Mouse (Mus musculus): Measurements from ENCODE around the gene Snapc3. TPM values are rescaled to one million over a fixed set of nuclear protein-coding genes. Genes with fewer than 3 reads are reported as not detected.

Gene Snapc3
- 17.6 and 17.9 TPM in 2 replicates for total RNA-seq (2014; fragmentation: Nextera tagmentation)
- total RNA-seq (2017) = 30.4 and 41.8 TPM in 2 replicates

DNA sequence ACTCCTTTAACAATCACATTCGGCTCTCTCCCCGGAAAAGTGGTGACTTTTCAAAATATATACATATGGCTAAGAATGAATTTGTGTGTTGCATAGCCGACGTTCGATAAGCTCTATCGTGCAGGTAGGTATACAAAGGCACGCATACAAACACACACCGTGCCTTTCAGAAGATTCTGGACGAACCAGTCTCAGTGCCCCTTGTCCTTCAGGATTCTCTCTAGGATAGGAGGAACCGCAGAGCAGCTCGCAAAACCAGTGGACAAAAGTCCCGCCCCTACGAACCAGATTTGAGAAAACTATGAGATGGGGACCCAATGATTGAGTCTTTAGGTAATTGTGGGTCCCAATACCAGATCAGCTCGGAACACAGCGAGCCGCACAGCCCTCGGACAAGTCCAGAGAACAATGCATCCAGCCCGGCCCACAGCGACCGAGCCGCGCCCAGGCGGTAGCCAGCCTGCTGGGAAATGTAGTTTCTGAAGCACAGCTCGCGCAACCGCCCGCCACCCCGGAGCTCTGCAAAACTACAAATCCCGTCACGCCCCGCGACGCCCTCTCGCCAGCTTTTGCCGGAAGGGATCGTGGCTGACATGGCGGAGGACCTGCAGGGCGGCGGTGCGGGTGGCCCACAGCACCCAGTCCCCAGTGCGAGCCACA, at the start of gene Snapc3:
Snapc3 (plus strand) TSS at position 565 of the 660 bp plus-strand sequence.
- ATAC-seq (replicated peaks; ENCODE audit: poor library complexity, severe bottlenecking) = peak; percentile 98

DNA sequence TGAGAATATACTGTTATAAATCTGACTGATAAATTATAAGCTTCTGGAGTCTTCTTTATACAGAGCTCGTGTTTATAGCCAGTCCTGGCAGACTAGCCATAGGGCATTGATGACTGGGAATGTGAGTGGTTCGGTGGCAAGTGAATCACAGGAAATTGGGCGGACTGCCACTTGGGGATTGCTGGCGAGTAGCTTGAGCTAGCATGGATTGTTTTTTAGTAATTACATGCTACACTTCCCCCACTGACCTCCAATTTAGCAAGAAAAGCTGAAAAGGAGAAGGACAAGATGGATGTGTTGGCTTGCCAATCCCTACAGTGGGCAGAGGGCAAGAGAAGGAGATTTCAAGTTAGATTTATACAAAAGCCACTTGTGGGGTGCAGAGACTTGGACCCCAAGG, 44.1 kb upstream of the Snapc3 start:
- no peak for ATAC-seq (replicated peaks; ENCODE audit: poor library complexity, severe bottlenecking)

DNA sequence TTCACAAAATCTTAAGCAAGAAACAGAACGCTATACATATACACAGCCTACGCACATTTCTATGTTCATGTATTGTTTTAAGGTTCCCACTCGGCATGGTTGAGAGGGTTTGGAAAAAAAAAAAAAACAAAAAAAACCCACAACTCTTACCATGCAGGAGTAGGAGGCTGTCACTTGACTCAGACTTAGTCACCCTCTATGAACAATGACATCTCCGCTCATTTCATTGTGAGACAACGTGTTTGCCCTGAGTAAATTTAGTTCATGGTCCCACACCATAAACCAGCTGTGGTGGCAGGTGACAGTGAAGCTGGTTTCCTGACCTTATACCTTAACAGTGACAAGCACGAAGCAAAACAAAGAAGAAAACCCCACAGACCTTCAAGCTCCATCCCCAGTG, 41.9 kb upstream of the Snapc3 start:
- no peak for ATAC-seq (replicated peaks; ENCODE audit: poor library complexity, severe bottlenecking)

DNA sequence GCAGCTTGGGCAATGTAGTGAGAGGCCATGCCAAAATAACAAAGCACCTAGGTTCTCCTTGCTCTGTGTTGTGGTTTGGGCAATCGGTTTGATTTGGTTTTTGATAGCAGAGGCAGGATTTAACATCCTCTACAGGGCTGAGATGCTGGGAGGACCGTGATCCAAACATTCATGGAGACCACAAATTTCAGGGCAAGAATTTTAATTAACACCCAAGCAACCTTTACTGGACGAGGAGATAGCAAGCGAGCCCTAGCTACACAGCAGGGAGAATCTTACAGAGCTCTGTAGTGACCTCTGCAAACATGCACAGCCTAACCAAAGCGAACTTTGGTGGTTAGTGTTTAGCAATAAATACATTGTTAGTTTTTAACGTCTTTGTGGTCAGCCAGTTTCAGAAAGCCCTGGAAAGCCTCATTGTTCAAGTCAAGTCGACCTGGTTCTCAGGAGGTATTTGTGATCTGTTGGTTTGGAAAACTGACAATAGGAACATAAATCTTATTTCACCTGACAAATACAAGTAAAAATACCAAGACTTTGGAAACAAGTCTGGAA, 41.0 kb upstream of the Snapc3 start:
- peak; percentile 49 for ATAC-seq (replicated peaks; ENCODE audit: poor library complexity, severe bottlenecking)

DNA sequence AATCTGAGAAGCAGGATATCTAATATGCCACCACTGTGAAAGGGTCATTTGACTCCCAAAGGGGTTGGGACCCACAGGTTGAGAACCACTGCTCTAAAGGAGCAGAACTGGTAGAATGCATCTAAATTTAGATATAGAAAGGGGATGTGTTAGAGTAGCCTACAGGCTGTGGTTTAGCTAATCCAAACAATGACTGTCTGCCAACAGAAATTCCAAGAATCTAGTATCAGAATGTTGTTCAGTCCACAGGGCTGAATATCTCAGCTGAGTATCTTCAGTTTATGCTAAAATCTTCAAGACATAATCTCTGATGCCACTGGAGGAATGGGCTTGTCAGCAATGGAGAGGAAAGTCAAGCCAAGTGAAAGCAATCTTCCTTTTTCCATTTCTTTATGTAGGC, 38.5 kb upstream of the Snapc3 start:
- no peak for ATAC-seq (replicated peaks; ENCODE audit: poor library complexity, severe bottlenecking)

DNA sequence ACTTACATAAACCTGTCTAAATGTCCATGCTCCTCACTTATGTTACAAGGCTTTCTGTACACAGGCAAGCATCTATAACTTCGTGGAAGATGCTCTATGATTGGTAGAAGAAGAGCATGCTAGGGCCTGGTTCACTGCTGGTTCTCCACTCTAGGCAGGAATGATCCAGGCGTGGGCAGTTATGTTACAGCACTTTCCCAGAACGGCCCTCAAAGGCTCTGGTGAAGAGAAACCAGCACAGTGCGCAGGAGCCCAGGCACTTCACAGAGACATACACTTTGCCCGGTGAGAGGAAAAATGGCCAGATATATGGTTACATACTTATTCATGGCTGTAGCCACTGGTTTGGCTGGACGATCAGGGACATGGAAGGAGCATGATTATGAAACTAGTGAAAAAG, 37.8 kb upstream of the Snapc3 start:
- ATAC-seq (replicated peaks; ENCODE audit: poor library complexity, severe bottlenecking) = no peak

DNA sequence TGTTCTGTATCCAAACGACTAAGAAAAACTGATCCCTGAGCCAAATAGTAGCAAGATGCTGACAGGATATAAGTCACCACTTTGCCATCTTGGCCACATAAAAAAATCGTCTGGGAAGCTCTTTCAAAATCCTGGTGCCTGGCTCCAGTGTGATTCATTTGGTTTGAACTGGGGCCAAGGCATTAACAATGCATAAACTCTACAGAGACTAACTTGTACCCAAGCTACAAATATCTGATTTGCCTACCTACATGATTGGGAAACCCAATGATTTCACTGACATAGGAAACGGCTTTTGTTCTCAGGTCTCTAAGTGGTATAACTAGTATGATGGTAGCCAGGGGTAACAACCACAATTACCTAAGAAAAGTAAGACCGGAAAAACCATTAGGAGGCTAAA, 37.3 kb upstream of the Snapc3 start:
- no peak for ATAC-seq (replicated peaks; ENCODE audit: poor library complexity, severe bottlenecking)

DNA sequence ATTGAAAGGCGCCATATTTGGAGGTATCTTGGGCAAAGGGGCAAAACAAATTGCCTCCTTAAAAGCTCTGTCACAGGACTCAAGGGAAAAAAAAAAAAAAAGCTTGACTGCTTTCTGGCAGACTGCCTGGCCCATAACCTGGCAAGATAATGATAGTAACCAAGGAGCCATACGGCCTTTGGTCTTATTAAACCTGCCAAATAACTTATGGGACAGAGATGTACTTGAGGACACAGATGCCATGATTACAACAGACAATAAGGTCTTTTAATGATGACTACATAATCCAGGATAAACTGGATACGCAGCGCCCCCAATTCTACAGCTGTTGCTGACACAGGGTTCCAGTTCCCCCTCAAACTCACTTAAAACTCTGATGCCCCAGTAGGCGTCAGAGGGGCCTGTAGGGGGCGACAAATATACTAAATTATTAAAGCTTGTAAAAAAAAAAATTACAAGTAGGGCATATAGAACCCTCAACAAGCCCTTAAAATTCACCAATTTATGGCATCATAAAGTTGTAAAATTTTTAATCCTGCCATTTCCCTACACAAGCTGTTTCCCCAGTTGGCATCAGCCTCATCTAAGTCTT, 33.5 kb upstream of the Snapc3 start:
- ATAC-seq (replicated peaks; ENCODE audit: poor library complexity, severe bottlenecking) = peak; percentile 86

DNA sequence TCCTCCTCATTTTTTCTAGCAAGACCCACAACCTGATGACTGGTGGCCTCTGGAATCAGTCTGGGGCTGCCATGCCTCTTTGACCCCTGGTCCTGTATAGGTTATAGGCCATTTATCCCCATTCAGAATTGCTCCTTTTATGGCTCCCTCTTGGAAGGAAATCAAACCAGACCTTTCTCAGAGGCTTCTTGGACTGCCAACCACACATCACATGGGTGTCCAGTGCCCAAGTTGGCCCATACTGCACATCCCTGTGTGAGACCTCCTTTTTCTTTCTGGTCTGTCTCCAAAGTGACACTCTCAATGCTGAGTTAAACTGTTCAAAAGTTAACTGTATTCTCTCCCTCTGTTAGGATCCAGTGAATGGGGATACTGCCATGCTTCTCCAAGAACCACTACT, 32.4 kb upstream of the Snapc3 start:
- ATAC-seq (replicated peaks; ENCODE audit: poor library complexity, severe bottlenecking) = no peak

DNA sequence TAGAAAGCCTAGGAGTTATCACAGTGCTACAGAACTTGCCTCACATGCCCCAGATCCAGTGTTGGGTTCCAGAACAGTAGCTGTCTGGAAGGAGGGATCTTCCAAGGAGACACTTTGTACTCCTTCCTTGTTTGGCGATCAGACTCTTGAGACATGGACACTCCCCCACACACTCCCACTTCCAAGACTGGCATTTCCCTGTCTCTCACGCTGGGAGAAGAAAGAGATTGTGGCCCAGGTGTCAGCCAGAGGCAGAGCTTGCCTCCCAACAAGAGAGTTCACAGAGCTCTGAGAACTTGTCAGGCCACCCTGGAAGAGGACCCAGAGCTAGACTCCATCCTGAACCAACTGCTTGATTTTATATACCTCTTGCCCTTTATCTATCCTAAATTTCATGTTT, 27.0 kb upstream of the Snapc3 start:
- no peak for ATAC-seq (replicated peaks; ENCODE audit: poor library complexity, severe bottlenecking)

DNA sequence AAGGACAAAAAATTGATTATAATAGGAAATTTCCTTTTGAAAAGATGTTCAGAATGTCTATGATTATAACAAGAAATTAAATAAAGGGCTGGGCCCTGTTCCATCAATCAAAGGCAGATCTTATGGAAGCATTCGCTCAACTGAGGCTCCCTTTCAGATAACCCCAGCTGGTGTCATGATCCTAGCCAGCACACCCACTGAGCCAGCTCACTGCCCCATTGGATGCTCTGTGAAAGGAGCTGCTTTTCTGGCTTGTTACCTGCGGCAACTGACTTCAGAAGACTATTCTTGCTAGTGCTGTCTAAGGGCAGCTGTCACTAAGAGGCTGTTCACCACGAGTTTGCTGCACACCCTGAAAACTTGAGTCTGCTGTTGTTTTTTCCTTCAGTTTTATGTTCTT, 25.6 kb upstream of the Snapc3 start:
- ATAC-seq (replicated peaks; ENCODE audit: poor library complexity, severe bottlenecking) = no peak

DNA sequence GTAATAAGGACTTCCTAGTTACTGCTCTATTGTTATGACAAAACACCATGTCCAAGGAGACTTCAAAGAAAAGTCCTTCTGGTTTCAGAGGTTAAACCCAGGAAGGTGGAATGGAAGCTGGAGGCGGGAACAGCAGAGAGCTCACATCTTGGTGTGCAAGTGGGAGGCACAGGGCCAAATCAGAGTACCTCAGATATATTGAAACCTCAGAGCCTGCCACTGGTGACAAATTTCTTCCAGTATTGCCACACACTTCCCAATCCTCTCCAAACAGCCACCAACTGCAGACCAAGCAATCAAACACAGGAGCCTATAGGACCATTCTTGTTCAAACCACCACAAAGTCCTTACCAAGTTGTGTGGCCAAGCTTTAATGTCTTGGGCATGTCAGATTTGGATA, 23.8 kb upstream of the Snapc3 start:
- peak; percentile 68 for ATAC-seq (replicated peaks; ENCODE audit: poor library complexity, severe bottlenecking)

DNA sequence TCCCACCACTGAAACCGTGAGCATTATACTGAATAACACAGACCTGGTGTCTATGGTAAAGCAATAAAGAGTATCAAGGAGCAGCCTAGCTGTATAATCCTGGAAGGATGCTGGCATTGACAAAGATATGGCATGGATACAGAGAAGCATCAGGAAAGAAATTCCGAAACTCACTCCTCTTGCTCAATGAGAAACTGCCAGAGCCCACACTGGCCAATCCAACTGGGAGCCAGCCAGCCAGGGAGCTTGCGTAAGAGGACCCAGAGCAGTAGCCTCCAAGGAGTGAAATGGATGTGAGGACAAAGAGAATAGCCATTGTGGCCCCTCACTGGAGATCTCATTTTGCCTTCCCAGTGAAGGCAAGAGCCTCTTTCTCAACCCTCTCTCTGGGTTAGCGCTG, 21.2 kb upstream of the Snapc3 start:
- ATAC-seq (replicated peaks; ENCODE audit: poor library complexity, severe bottlenecking) = peak; percentile 68

DNA sequence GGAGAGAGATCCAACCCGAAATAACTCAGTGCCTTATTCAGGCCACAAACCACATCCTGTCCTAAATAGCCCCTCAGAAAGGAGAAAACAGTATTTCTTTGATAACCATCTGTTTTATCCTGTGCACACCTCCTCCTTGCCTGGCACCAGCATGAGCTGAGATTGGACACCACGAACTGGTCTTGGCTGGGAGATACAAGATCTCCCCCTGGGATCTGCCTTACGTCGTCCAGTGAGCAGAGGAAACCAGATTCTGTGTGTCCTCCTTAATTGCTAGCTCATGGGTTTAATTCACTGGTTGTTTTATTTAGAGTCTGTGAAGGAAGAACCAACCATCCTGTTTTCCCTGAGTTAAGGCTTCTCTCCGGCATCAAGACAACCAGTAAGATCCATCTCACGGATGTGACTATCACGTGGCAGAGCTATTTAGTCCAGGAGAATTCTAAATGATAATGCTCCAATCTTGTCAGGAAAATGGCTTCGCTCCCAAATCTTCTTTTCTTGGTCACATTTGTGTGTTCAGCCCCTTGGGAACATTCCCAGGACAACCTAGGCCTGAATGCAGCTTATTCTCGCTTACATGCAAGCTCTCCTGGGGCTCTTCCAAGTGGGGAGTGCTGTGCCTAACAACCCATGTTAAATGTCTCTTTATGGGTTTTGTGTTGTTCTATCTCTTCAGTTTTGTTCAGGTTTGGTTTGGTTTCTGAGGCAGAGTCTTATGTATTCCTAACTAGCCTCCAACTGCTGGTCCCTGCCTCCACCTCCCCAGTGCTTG, 20.3 kb upstream of the Snapc3 start:
- no peak for ATAC-seq (replicated peaks; ENCODE audit: poor library complexity, severe bottlenecking)

DNA sequence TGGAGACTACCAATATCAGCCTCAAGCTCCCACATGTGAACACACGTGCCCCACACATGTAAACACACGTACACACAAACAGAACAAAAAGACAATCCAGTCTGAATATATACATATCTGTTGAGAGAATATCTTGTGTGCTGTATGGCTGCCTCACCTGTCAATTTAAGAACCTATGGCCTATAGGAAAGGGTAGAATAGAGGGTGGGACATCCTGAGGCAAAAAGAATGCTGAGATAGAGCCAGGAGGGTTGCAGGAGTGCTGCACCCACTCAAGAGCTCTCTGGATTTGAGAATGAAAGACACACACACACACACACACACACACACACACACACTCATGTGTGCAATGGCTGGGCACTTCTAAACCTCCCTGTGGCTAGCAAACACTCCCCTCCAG, 19.0 kb upstream of the Snapc3 start:
- ATAC-seq (replicated peaks; ENCODE audit: poor library complexity, severe bottlenecking) = no peak

DNA sequence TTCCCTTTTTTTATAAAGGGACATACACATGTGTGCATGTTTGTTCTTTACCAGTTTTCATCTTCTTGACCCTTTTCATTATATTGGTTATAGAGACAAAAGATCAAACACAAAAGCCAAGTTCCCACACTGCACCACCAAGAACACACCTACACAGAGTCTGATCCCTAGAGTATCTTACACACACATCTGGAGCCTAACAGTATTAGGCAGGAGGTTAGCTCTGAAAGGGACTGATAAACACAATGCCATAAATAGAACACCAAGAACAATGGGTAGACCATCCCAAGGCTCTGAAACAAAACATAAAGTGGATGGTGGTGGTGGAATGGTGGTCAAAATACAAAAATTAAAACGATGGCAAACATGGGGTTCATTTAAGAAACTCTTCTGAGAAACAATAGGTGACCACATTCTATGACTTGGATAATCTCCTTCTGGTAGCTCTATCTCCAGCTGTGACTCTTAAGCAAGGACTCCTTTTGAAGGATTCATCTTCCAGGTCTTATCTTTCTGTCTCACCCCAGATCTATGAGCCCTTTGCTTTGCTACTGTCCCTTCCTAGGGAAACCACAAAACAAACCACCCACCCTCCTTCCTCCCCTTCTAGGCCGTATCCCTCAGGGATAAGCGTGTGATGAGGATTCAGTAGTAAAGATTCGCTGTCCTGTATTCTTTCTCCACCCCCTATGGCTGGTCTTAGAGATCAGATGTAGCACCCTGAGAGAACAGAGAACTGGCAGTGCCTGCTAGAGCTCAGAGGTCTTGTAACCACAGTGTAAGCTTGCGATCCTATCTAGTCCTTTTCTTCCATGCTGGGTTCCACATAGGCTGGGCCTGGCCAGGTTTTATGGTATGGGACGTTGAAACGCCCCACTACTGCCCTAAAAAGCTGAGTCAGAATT, 16.6 kb upstream of the Snapc3 start:
- no peak for ATAC-seq (replicated peaks; ENCODE audit: poor library complexity, severe bottlenecking)

DNA sequence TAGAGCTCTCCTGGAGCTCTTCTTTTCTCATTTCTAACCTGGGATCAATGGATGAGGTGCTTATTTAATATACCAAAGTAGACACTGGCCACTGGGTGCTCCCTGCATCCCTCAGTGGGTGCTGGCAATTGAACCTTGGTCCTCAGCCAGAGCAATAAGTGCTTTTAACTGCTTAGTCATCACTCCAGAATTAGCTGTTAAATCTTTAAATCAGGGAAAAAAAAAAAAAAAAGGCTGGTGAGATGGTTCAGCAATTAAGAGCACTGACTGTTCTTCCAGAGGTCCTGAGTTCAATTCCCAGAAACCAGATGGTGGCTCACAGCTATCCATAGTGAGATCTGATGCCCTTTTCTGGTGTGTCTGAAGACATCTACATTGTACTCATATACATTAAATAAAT, 15.8 kb upstream of the Snapc3 start:
- no peak for ATAC-seq (replicated peaks; ENCODE audit: poor library complexity, severe bottlenecking)

DNA sequence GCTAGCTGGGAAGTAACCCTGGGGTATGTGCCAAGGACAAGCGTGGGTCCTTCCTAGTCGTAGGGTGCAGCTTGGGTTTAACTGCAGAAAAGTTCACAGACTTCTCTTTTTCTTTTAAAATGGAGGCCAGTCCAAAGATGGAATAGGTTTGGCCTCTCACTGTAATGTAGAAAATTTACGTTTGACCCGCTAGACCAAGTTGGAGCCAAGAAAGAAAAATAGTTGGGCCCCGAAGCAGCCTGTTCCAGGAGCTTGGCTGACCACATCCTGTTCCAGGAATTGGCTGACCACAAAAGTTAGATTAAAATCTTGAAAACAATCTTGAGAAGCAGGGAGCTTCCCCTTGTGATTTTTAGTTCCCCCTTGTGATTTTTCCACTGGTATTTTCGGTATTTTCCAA, 9.8 kb upstream of the Snapc3 start:
- peak; percentile 75 for ATAC-seq (replicated peaks; ENCODE audit: poor library complexity, severe bottlenecking)

DNA sequence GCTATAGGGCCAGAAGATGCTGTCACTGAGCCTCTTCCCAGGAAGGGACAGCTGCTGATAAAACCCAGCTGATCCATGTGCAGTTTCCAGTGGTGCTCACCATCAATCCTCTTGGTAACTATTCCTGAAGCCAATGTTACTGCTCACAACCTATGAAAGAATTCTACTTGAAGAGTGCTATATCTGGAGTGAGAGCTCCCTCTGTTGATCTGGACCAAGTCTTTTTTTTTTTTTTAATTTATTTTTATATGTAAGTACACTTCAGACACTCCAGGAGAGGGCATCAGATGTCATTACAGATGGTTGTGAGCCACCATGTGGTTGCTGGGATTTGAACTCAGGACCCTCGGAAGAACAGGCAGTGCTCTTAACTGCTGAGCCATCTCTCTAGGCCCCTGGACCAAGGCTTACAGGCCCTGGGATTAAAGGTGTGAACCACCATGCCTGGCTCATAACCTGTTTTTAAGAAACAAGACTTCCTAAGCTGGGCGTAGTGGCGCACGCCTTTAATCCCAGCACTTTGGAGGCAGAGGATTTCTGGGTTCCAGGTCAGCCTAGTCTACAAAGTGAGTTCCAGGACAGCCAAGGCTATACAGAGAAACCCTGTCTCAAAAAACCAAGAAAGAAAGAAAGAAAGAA, 7.5 kb upstream of the Snapc3 start:
- no peak for ATAC-seq (replicated peaks; ENCODE audit: poor library complexity, severe bottlenecking)

DNA sequence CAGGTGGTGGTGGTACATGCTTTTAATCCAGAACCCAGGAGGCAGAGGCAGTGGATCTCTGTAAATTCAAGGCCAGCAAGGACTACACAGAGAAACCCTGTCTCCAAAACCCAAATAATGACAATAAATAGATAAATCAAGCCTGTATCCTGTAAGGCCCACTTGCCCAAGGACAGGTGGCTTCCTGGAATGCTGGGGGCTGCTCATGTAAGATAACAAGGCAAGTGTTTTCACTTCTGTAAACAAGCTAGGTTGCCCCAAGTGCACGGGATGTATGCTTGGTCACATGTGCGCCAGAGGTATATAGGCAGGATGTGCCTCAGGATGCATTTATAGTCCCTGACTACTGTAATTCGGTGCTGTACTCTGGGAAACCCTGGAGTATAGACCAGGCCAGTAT, 5.5 kb upstream of the Snapc3 start:
- ATAC-seq (replicated peaks; ENCODE audit: poor library complexity, severe bottlenecking) = 0 out of 2 replicates have a peak, but pooled peaks have one; percentile 9
